Mouse (Mus musculus) c-Kit-positive CD71-negative TER-119-negative erythroid progenitor cells, embryonic 14.5 days (primary cell): ENCODE results near the gene Lpcat1.

ENCODE experiments used
- DNase-seq: peaks from one replicate; pipeline ENCODE4 v3.0.0-alpha.2; 2013; ENCODE audit warnings: low read depth

The Lpcat1 gene

GRCm38 (mm10) chr13:73446943-73447342, 20.1 kb upstream of the Lpcat1 start:
- no peak for DNase-seq

GRCm38 (mm10) chr13:73447478-73447877, 19.5 kb upstream of the Lpcat1 start:
- no peak for DNase-seq

GRCm38 (mm10) chr13:73448201-73448600, 18.8 kb upstream of the Lpcat1 start:
- no peak for DNase-seq

GRCm38 (mm10) chr13:73448723-73449122, 18.3 kb upstream of the Lpcat1 start:
- DNase-seq: no peak

- DNase-seq: no peak
Measured at GRCm38 (mm10) chr13:73453503-73454217, 13.3 kb upstream of the Lpcat1 start.

GRCm38 (mm10) chr13:73455328-73455727, 11.7 kb upstream of the Lpcat1 start:
- DNase-seq: no peak

- DNase-seq: no peak
Measured at GRCm38 (mm10) chr13:73457301-73457700, 9.7 kb upstream of the Lpcat1 start.

GRCm38 (mm10) chr13:73457741-73458140, 9.3 kb upstream of the Lpcat1 start:
- no peak for DNase-seq

- no peak for DNase-seq
Measured at GRCm38 (mm10) chr13:73458719-73459118, 8.3 kb upstream of the Lpcat1 start.

- DNase-seq: no peak
Measured at GRCm38 (mm10) chr13:73459189-73459850, 7.7 kb upstream of the Lpcat1 start.

GRCm38 (mm10) chr13:73461551-73461950, 5.4 kb upstream of the Lpcat1 start:
- DNase-seq: no peak

- no peak for DNase-seq
Measured at GRCm38 (mm10) chr13:73465156-73465555, 1.8 kb upstream of the Lpcat1 start.

GRCm38 (mm10) chr13:73466411-73466810, 586 bp upstream of the Lpcat1 start:
- no peak for DNase-seq

- DNase-seq: no peak
Measured at GRCm38 (mm10) chr13:73467421-73468237, 632 bp downstream of the Lpcat1 start.

GRCm38 (mm10) chr13:73468834-73469233, 1.8 kb downstream of the Lpcat1 start:
- DNase-seq: no peak

- no peak for DNase-seq
Measured at GRCm38 (mm10) chr13:73469257-73469967, 2.4 kb downstream of the Lpcat1 start.

GRCm38 (mm10) chr13:73472481-73472880, 5.5 kb downstream of the Lpcat1 start:
- no peak for DNase-seq

- DNase-seq: no peak
Measured at GRCm38 (mm10) chr13:73473746-73474145, 6.7 kb downstream of the Lpcat1 start.

GRCm38 (mm10) chr13:73474163-73474562, 7.2 kb downstream of the Lpcat1 start:
- no peak for DNase-seq

GRCm38 (mm10) chr13:73475058-73475980, 8.3 kb downstream of the Lpcat1 start:
- no peak for DNase-seq

- DNase-seq: no peak
Measured at GRCm38 (mm10) chr13:73476259-73476658, 9.3 kb downstream of the Lpcat1 start.
